Mouse (Mus musculus) liver, embryonic 13.5 days (tissue): Measurements from ENCODE around the gene Ugt1a6b. TPM values are rescaled to one million over a fixed set of nuclear protein-coding genes. Genes with fewer than 3 reads are reported as not detected.

Experiments
- ATAC-seq: fragments of 200-750 bp; cut with Nextera tagmentation; 2 replicates; pipeline ENCODE4 v1.8.0; 2017; ENCODE audit warnings: low read depth, mild to moderate bottlenecking, moderate number of reproducible peaks, moderate library complexity
- DNase-seq: peaks from one replicate; pipeline ENCODE4 v3.0.0; 2022
- H3K27ac ChIP-seq: fragments of 300-500 bp; sonication (generic); 2 replicates; pipeline ENCODE4 v1.5.1; 2015; ENCODE audit warnings: moderate library complexity, mild to moderate bottlenecking, inconsistent platforms
- H3K27me3 ChIP-seq: fragments of 300-500 bp; sonication (generic); 2 replicates; pipeline ENCODE4 v1.6.1; 2015; ENCODE audit warnings: mild to moderate bottlenecking, inconsistent platforms
- H3K36me3 ChIP-seq: fragments of 300-500 bp; sonication (generic); 2 replicates; pipeline ENCODE4 v1.6.1; 2015; ENCODE audit warnings: mild to moderate bottlenecking, inconsistent platforms
- H3K4me1 ChIP-seq: fragments of 300-500 bp; sonication (generic); replicated peaks from 2 replicates; pipeline ENCODE4 v1.6.1; 2015; ENCODE audit warnings: inconsistent platforms
- H3K4me2 ChIP-seq: fragments of 300-500 bp; sonication (generic); 2 replicates; pipeline ENCODE4 v1.6.1; 2015; ENCODE audit warnings: inconsistent platforms, mild to moderate bottlenecking, moderate library complexity
- H3K4me3 ChIP-seq: fragments of 300-500 bp; sonication (generic); replicated peaks from 2 replicates; pipeline ENCODE4 v1.5.1; 2015; ENCODE audit warnings: mild to moderate bottlenecking, inconsistent platforms
- H3K9ac ChIP-seq: fragments of 300-500 bp; sonication (generic); 2 replicates; pipeline ENCODE4 v1.6.1; 2015; ENCODE audit warnings: mild to moderate bottlenecking, inconsistent platforms
- H3K9me3 ChIP-seq: fragments of 300-500 bp; sonication (generic); replicated peaks from 2 replicates; pipeline ENCODE4 v1.6.1; 2016; ENCODE audit warnings: inconsistent platforms
- WGBS: fragments of 180-500 bp; shearing (Covaris S2); methylation state at CpG from one replicate; pipeline ENCODE4 v1.1.7; 2015; ENCODE audit not compliant: insufficient replicate concordance; 5-methylcytosine and 5-hydroxymethylcytosine counted together
- polyA plus RNA-seq: library from polyadenylated mRNA; unstranded; fragments of >200 nt; fragmentation: Nextera tagmentation; extraction: Ambion mirVana; gene quantifications from 2 replicates; pipeline ENCODE4 v1.2.1, GENCODE M21; 2015

Ugt1a6b gene
- polyA plus RNA-seq, 1 experiment from 2014 or later = 2.1 TPM

GRCm38 (mm10) chr1:88205294-88205922 is 102.4 kb downstream of the Ugt1a6b start, which contains the start of gene Dnajb3:
Dnajb3 (minus strand) TSS chr1:88205782.
- 3% methylated on average over 62 of the region's 62 CpGs for WGBS

GRCm38 (mm10) chr1:88206843-88207479 is 103.9 kb downstream of the Ugt1a6b start:
- DNase-seq (peak; percentile 76), ATAC-seq (peak; percentile 90)
- H3K4me1 ChIP-seq = peaks cover 47% of the 10 kb centered on the region
- WGBS = 18% methylated on average over 2 of the region's 2 CpGs
- H3K36me3 ChIP-seq = 0 out of 2 replicates have a peak, but pooled peaks cover 3% of the 10 kb centered on the region
- H3K9me3 ChIP-seq = peaks cover 7% of the 10 kb centered on the region
- H3K9ac ChIP-seq = peak overlapping the region; percentile 57; the same call in 1 of the 2 replicates
- H3K4me3 ChIP-seq = no peak overlapping the region
- H3K27me3 ChIP-seq = 0 out of 2 replicates have a peak, but pooled peaks cover 2% of the 10 kb centered on the region
- peak overlapping the region; percentile 95 for H3K27ac ChIP-seq
- H3K4me2 ChIP-seq = peak overlapping the region; percentile 51

More at GRCm38 (mm10) chr1:88205294-88205922, 102.4 kb downstream of the Ugt1a6b start, which contains the start of gene Dnajb3:
- Histone ChIP-seq H3K36me3 (0 out of 2 replicates have a peak, but pooled peaks cover 3% of the 10 kb centered on the region), H3K4me3 (peak within 1 kb of the TSS; percentile 68), H3K27me3 (peaks cover 5% of the 10 kb centered on the region; the same call in 1 of the 2 replicates), H3K4me1 (peaks cover 47% of the 10 kb centered on the region), H3K9me3 (no peaks in the 10 kb centered on the region), H3K27ac (peak within 1 kb of the TSS; percentile 95), H3K9ac (peak within 1 kb of the TSS; percentile 82), H3K4me2 (peak within 1 kb of the TSS; percentile 85)
- peak; percentile 87 for ATAC-seq
- peak; percentile 83 for DNase-seq

GRCm38 (mm10) chr1:88211812-88212211 is 108.8 kb downstream of the Ugt1a6b start, which contains the start of gene Ugt1a1:
Ugt1a1 (plus strand) TSS chr1:88211959.
- H3K4me2 ChIP-seq = no peak within 1 kb of the TSS
- no peak within 1 kb of the TSS for H3K27ac ChIP-seq
- no peaks in the 10 kb centered on the region for H3K36me3 ChIP-seq
- no peak for DNase-seq
- H3K9ac ChIP-seq = no peak within 1 kb of the TSS
- H3K4me1 ChIP-seq = peaks cover 20% of the 10 kb centered on the region
- no peak for ATAC-seq
- H3K27me3 ChIP-seq = no peaks in the 10 kb centered on the region
- H3K9me3 ChIP-seq = peaks cover 43% of the 10 kb centered on the region
- WGBS = 56% methylated on average over 8 of the region's 8 CpGs
- no peak within 1 kb of the TSS for H3K4me3 ChIP-seq

GRCm38 (mm10) chr1:88212341-88213045 is 109.4 kb downstream of the Ugt1a6b start:
- DNase-seq = no peak
- Histone ChIP-seq H3K4me3 (no peak overlapping the region), H3K27me3 (no peaks in the 10 kb centered on the region), H3K36me3 (no peaks in the 10 kb centered on the region), H3K4me1 (peaks cover 14% of the 10 kb centered on the region), H3K27ac (no peak overlapping the region), H3K4me2 (no peak overlapping the region), H3K9ac (no peak overlapping the region), H3K9me3 (peaks cover 50% of the 10 kb centered on the region)
- no peak for ATAC-seq
- 48% methylated on average over 8 of the region's 8 CpGs for WGBS

- Histone ChIP-seq H3K36me3 (no peaks in the 10 kb centered on the region), H3K9me3 (peaks cover 52% of the 10 kb centered on the region), H3K27me3 (no peaks in the 10 kb centered on the region), H3K4me2 (no peak overlapping the region), H3K9ac (no peak overlapping the region), H3K4me3 (no peak overlapping the region), H3K4me1 (peaks cover 8% of the 10 kb centered on the region), H3K27ac (no peak overlapping the region)
- WGBS = 45% methylated on average over 1 of the region's 1 CpGs
- no peak for DNase-seq
- no peak for ATAC-seq
Observed at GRCm38 (mm10) chr1:88213061-88213460, 110.0 kb downstream of the Ugt1a6b start.

- no peak overlapping the region for H3K27ac ChIP-seq
- no peak overlapping the region for H3K4me2 ChIP-seq
- DNase-seq (no peak), ATAC-seq (0 out of 2 replicates have a peak, but pooled peaks have one; percentile 22)
- H3K4me3 ChIP-seq = no peak overlapping the region
- H3K9ac ChIP-seq = no peak overlapping the region
- H3K9me3 ChIP-seq = peaks cover 52% of the 10 kb centered on the region
- WGBS = 60% methylated on average over 2 of the region's 2 CpGs
- H3K4me1 ChIP-seq = no peaks in the 10 kb centered on the region
- no peaks in the 10 kb centered on the region for H3K36me3 ChIP-seq
- H3K27me3 ChIP-seq = no peaks in the 10 kb centered on the region
Observed at GRCm38 (mm10) chr1:88213766-88214461, 110.9 kb downstream of the Ugt1a6b start.

- DNase-seq (no peak), ATAC-seq (no peak)
- WGBS = 57% methylated on average over 2 of the region's 2 CpGs
- Histone ChIP-seq H3K4me2 (no peak overlapping the region), H3K4me3 (no peak overlapping the region), H3K27ac (no peak overlapping the region), H3K27me3 (no peaks in the 10 kb centered on the region), H3K9me3 (peaks cover 52% of the 10 kb centered on the region), H3K4me1 (no peaks in the 10 kb centered on the region), H3K36me3 (no peaks in the 10 kb centered on the region), H3K9ac (no peak overlapping the region)
Observed at GRCm38 (mm10) chr1:88214462-88214952, 111.5 kb downstream of the Ugt1a6b start.

GRCm38 (mm10) chr1:88215466-88216380 is 112.7 kb downstream of the Ugt1a6b start:
- Histone ChIP-seq H3K27ac (no peak overlapping the region), H3K9ac (no peak overlapping the region), H3K4me1 (no peaks in the 10 kb centered on the region), H3K4me3 (no peak overlapping the region), H3K4me2 (no peak overlapping the region), H3K36me3 (no peaks in the 10 kb centered on the region), H3K27me3 (no peaks in the 10 kb centered on the region), H3K9me3 (peaks cover 52% of the 10 kb centered on the region)
- no peak for ATAC-seq
- DNase-seq = no peak
- 54% methylated on average over 10 of the region's 10 CpGs for WGBS

GRCm38 (mm10) chr1:88216551-88216950 is 113.5 kb downstream of the Ugt1a6b start:
- Histone ChIP-seq H3K4me1 (no peaks in the 10 kb centered on the region), H3K9ac (no peak overlapping the region), H3K27me3 (no peaks in the 10 kb centered on the region), H3K4me3 (no peak overlapping the region), H3K9me3 (peaks cover 49% of the 10 kb centered on the region), H3K4me2 (no peak overlapping the region), H3K27ac (no peak overlapping the region), H3K36me3 (no peaks in the 10 kb centered on the region)
- no peak for DNase-seq
- WGBS = 49% methylated on average over 2 of the region's 2 CpGs
- no peak; the same call in 1 of the 2 replicates for ATAC-seq

GRCm38 (mm10) chr1:88217144-88217543 is 114.1 kb downstream of the Ugt1a6b start:
- peaks cover 43% of the 10 kb centered on the region for H3K9me3 ChIP-seq
- no peak overlapping the region for H3K9ac ChIP-seq
- ATAC-seq (no peak), DNase-seq (no peak)
- H3K4me1 ChIP-seq = no peaks in the 10 kb centered on the region
- 45% methylated on average over 2 of the region's 2 CpGs for WGBS
- no peaks in the 10 kb centered on the region for H3K36me3 ChIP-seq
- H3K27ac ChIP-seq = no peak overlapping the region
- no peak overlapping the region for H3K4me3 ChIP-seq
- H3K4me2 ChIP-seq = no peak overlapping the region
- no peaks in the 10 kb centered on the region for H3K27me3 ChIP-seq
